Mouse (Mus musculus) hindbrain, embryonic 13.5 days (tissue): Measurements from ENCODE around the gene Ttc27. TPM values are rescaled to one million over a fixed set of nuclear protein-coding genes. Genes with fewer than 3 reads are reported as not detected.
A peak's percentile ranks its signal among the peaks of the same experiment; 100 is the strongest.

Experiments
- ATAC-seq: fragments of 200-750 bp; cut with Nextera tagmentation; 2 replicates; pipeline ENCODE4 v1.8.0; 2017; ENCODE audit warnings: moderate TSS enrichment; ENCODE audit not compliant: low FRiP score
- H3K27ac ChIP-seq: fragments of 300-500 bp; sonication (generic); 2 replicates; pipeline ENCODE4 v1.5.1; 2015; ENCODE audit warnings: inconsistent platforms, mild to moderate bottlenecking, moderate library complexity
- H3K27me3 ChIP-seq: fragments of 300-500 bp; sonication (generic); 2 replicates; pipeline ENCODE4 v1.6.1; 2015; ENCODE audit warnings: mild to moderate bottlenecking, inconsistent platforms
- H3K36me3 ChIP-seq: fragments of 300-500 bp; sonication (generic); 2 replicates; pipeline ENCODE4 v1.6.1; 2015; ENCODE audit warnings: mild to moderate bottlenecking, inconsistent platforms
- H3K4me1 ChIP-seq: fragments of 300-500 bp; sonication (generic); replicated peaks from 2 replicates; pipeline ENCODE4 v1.6.1; 2015; ENCODE audit warnings: inconsistent platforms
- H3K4me2 ChIP-seq: fragments of 300-500 bp; sonication (generic); 2 replicates; pipeline ENCODE4 v1.6.1; 2015; ENCODE audit warnings: inconsistent platforms, mild to moderate bottlenecking, moderate library complexity
- H3K4me3 ChIP-seq: fragments of 300-500 bp; sonication (generic); 2 replicates; pipeline ENCODE4 v1.5.1; 2015; ENCODE audit warnings: mild to moderate bottlenecking, inconsistent platforms
- H3K9ac ChIP-seq: fragments of 300-500 bp; sonication (generic); 2 replicates; pipeline ENCODE4 v1.6.1; 2015; ENCODE audit warnings: mild to moderate bottlenecking, inconsistent platforms
- H3K9me3 ChIP-seq: fragments of 300-500 bp; sonication (generic); 2 replicates; pipeline ENCODE4 v1.6.1; 2016; ENCODE audit warnings: inconsistent platforms
- WGBS: fragments of 180-500 bp; shearing (Covaris S2); methylation state at CpG from one replicate; pipeline ENCODE4 v1.1.7; 2015; 5-methylcytosine and 5-hydroxymethylcytosine counted together
- polyA plus RNA-seq: library from polyadenylated mRNA; unstranded; fragments of >200 nt; fragmentation: Nextera tagmentation; extraction: Ambion mirVana; gene quantifications from 2 replicates; pipeline ENCODE4 v1.2.1, GENCODE M21; 2015

The Ttc27 gene
- polyA plus RNA-seq, 1 experiment from 2014 or later = 15.2 TPM

DNA sequence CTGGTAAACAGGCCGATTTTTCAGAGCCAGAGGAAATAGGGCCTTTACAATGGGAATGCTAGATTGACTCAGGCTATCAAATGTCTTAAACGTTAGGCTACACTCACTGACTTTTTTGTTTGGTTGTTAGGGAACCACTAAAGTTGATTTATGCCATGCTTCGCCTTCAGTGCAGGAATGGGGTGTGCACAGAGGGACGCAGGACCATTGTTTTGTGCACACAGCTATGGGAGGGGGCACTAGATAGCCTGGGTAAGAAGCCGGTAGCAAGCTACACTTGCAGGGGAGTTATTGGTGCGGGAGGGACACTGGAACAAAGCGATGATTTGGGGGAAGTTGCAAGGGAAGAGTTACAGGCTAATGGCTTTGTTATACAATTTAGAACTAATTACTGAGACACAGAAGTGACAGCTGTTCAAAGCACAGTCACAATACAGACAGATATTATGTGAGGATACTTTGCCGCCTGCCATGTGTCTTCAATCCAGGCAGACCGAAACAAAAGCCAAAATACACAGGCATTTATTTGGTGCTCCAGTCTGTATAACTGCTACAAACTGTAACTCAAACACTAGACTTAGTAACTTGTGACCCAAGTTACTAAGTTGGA lies 86.9 kb downstream of the Ttc27 start:
- WGBS = 26% methylated on average over 9 of the region's 9 CpGs
- no peak overlapping the region for H3K4me2 ChIP-seq
- H3K27ac ChIP-seq = no peak overlapping the region
- no peaks in the 10 kb centered on the region for H3K9me3 ChIP-seq
- no peaks in the 10 kb centered on the region for H3K27me3 ChIP-seq
- H3K4me3 ChIP-seq = no peak overlapping the region
- H3K36me3 ChIP-seq = peaks cover 6% of the 10 kb centered on the region
- H3K9ac ChIP-seq = no peak overlapping the region
- H3K4me1 ChIP-seq = peaks cover 9% of the 10 kb centered on the region
- peak; percentile 49; the same call in 1 of the 2 replicates for ATAC-seq

DNA sequence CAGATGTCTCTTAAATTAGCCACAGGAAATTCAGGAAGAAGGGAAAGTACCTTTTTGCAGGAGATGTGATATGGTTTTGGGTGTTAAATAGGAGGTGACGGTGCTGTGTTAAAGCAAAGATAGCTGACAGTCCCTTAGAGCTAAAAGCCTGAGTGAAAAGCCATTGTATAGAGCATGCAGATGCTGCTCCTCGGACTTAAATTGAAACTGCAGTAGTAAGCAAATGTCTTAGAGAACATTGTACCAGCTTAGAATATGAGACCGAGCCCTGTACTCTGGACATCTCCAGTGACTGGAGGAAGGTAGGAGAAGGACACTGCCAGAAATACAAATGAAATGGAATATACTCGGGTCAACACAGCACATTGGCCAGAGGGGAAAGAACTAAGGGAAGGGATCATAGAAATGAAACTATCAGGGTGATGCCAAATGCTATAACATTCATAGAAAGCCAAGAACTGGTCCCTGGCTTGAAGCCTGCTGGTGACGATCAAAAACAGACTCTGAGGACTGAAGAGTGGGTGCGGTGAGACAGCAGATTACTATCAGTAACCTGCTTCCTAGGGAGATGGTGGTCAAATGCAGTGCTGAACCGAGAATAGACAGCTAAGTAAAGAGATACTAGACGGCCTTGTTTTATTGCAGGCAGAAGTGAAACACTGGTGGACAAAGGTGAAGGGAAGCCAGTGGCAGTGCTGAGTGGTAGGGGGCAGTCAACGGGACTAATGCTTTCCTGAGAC lies 90.1 kb downstream of the Ttc27 start:
- 86% methylated on average over 9 of the region's 9 CpGs for WGBS
- no peaks in the 10 kb centered on the region for H3K36me3 ChIP-seq
- H3K27ac ChIP-seq = no peak overlapping the region
- ATAC-seq = no peak
- H3K9ac ChIP-seq = no peak overlapping the region
- no peaks in the 10 kb centered on the region for H3K27me3 ChIP-seq
- H3K4me2 ChIP-seq = no peak overlapping the region
- no peak overlapping the region for H3K4me3 ChIP-seq
- H3K9me3 ChIP-seq = no peaks in the 10 kb centered on the region
- H3K4me1 ChIP-seq = peaks cover 9% of the 10 kb centered on the region

DNA sequence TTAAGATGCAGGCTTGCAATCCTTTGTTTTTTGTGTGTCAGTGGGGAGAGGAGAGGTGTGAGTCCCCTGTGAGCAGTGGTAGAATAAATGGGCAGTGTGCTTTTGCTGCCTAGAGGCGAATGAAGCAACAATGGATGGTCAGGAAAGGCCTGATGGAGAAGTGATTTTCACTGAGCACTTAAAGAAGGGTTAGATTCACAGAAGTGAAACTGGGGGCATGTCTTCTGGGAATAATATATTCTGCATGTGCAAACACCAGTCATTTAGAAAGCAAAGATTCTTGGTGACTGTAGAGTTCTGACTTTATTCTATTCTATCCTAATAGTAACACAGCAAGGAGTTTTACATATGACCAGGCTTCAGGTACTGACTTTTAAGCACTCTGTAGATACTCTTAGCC lies 90.8 kb downstream of the Ttc27 start:
- no peaks in the 10 kb centered on the region for H3K36me3 ChIP-seq
- WGBS = 82% methylated on average over 1 of the region's 1 CpGs
- no peak overlapping the region for H3K4me2 ChIP-seq
- H3K9me3 ChIP-seq = no peaks in the 10 kb centered on the region
- no peak overlapping the region for H3K4me3 ChIP-seq
- peaks cover 9% of the 10 kb centered on the region for H3K4me1 ChIP-seq
- H3K9ac ChIP-seq = no peak overlapping the region
- no peak for ATAC-seq
- H3K27me3 ChIP-seq = no peaks in the 10 kb centered on the region
- H3K27ac ChIP-seq = no peak overlapping the region

DNA sequence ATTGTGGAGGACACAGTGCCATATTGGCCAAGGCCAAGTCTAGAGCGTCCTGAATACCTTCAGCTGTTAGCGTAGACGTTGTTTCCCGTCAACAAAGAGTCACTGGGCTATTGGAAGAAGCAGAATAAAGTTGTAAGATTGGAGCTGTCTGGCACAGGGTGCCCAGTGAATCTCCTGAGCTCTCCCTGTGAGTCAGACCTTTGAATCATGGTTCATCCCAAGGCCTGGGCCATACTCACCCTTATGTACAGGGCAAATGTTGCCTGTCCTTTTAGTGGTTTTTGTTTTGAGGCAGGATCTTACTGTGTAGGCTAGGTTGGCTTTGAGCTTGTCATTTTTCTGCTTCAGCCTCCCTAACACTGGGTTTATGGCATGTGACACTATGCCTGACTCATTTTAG lies 91.4 kb downstream of the Ttc27 start:
- no peak for ATAC-seq
- 89% methylated on average over 4 of the region's 4 CpGs for WGBS
- Histone ChIP-seq H3K9me3 (no peaks in the 10 kb centered on the region), H3K27me3 (no peaks in the 10 kb centered on the region), H3K4me2 (no peak overlapping the region), H3K4me3 (no peak overlapping the region), H3K36me3 (no peaks in the 10 kb centered on the region), H3K4me1 (peaks cover 9% of the 10 kb centered on the region), H3K27ac (no peak overlapping the region), H3K9ac (no peak overlapping the region)

DNA sequence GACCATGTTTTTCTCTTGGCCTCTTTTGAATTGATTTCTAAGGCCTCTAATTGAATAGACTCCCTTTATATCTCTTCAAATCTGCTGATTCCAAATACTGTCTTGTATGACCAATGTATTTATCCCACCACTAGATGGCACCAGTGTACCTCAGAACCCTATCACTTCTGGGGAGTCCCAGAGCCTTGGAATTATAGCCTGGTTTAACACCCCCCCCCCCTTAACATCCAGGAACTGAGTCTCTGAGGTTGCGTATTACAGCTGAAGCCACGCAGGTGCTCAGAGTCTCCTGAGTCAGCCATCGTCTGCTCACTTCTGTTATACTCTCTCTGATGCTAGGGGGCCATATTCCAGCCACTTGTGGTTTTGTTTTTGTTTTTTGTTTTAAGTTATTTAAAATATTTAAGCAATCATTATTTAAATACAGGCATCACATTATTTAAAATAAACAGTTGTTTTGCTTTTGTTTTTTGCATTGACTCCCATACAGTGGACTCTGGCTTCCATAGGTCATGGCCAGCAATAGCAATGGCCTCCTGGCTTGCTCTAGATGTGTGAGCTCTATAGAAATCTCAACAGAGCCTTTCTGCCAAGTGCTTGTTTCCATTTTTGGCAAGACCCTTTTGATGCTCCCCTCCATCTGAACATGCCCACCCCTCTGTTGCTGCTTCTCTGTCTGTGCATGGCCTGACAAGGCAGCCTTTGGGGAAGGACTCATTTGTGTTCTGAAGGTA lies 93.5 kb downstream of the Ttc27 start:
- Histone ChIP-seq H3K27ac (no peak overlapping the region), H3K9ac (no peak overlapping the region), H3K4me2 (no peak overlapping the region), H3K4me1 (no peaks in the 10 kb centered on the region), H3K9me3 (no peaks in the 10 kb centered on the region), H3K27me3 (no peaks in the 10 kb centered on the region), H3K4me3 (no peak overlapping the region), H3K36me3 (no peaks in the 10 kb centered on the region)
- 66% methylated on average over 3 of the region's 3 CpGs for WGBS
- peak; percentile 66; the same call in 1 of the 2 replicates for ATAC-seq

DNA sequence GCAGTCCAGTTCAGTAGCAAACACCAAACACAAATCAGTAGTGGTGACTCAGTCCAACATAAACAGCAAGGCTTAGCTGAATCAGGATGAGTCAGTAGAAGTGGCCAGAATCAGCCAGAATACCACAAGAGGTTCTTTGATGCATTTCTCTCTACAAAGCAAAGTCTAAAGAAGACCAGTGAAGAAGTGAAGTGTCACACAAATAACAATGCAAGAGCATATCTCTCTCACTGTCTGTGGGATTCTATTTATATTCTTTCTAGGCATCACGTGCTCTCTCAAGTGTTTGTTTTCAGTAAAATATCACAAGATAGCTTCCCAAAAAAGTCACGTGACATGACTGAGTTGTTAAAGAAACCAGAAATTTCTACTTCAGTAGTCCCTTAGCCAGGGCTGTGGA lies 102.2 kb downstream of the Ttc27 start:
- H3K27me3 ChIP-seq = no peaks in the 10 kb centered on the region
- no peak overlapping the region for H3K4me2 ChIP-seq
- no peaks in the 10 kb centered on the region for H3K4me1 ChIP-seq
- no peak overlapping the region for H3K9ac ChIP-seq
- WGBS = 93% methylated on average over 2 of the region's 2 CpGs
- no peak overlapping the region for H3K4me3 ChIP-seq
- 0 out of 2 replicates have a peak, but pooled peaks cover 3% of the 10 kb centered on the region for H3K9me3 ChIP-seq
- H3K27ac ChIP-seq = no peak overlapping the region
- no peak for ATAC-seq
- H3K36me3 ChIP-seq = peaks cover 4% of the 10 kb centered on the region; the same call in 1 of the 2 replicates

DNA sequence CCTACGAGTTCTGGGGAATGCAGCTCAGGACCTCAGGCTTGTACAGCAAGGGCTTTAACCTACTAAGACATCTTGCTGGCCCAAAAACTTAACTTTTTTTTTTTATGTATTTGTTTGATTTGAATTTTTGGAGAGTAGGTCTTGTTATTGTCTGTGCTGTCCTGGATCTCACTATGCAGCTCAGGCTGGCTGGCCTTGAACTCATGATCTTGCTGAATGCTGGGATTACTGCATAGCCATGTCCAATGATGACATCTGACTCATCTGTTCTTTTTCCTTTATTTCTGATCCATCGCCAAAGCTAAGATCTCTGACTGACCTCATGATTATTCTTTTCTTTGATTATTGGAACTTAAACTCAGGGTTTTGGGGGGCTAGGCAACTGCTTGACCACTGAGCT lies 113.3 kb downstream of the Ttc27 start:
- Histone ChIP-seq H3K9me3 (no peaks in the 10 kb centered on the region), H3K4me2 (no peak overlapping the region), H3K27ac (no peak overlapping the region), H3K9ac (no peak overlapping the region), H3K4me1 (no peaks in the 10 kb centered on the region), H3K4me3 (no peak overlapping the region), H3K36me3 (no peaks in the 10 kb centered on the region), H3K27me3 (no peaks in the 10 kb centered on the region)
- 100% methylated on average over 2 of the region's 2 CpGs for WGBS
- ATAC-seq = no peak

DNA sequence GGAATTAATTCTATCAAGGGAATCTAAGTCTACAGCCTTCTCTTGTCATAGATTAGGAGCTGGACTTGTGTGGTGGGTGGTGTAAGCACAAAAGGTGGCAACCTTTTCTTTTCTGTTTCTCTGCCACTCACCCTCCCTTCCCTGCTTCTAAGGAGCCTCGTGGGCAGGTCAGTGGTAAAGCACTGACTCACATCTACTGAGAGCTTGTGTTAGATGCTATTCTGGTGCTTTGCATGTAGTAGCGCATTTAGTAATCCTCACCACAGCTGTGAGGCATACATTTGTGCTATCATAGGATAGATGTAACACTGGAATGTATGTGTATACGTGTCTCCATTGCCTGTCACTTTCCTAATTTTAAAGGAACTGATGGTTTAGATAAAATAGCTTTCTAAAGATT lies 124.2 kb downstream of the Ttc27 start:
- Histone ChIP-seq H3K27ac (no peak overlapping the region), H3K4me3 (no peak overlapping the region), H3K36me3 (no peaks in the 10 kb centered on the region), H3K4me1 (peaks cover 7% of the 10 kb centered on the region), H3K4me2 (no peak overlapping the region), H3K9me3 (no peaks in the 10 kb centered on the region), H3K9ac (no peak overlapping the region), H3K27me3 (no peaks in the 10 kb centered on the region)
- WGBS = 90% methylated on average over 3 of the region's 3 CpGs
- ATAC-seq = no peak

DNA sequence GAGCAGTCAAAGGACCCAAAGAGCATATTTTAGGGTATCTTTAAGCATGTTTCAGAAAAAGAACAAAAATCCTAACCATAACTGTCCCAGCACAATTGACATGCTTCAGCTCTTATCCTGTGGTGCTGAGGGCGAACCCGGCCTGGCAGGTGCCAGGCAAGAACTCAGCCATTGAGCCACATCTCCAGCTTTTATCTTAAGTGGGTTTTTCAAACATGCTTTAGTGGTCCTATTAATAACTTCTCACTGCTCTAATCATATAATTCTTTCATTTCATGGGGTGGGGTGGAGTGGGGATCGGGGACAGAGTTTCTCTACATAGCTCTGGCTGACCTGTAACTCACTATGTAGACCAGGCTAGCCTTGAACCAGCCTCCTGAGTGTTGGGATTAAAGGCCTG lies 125.1 kb downstream of the Ttc27 start:
- 94% methylated on average over 3 of the region's 3 CpGs for WGBS
- Histone ChIP-seq H3K4me2 (no peak overlapping the region), H3K4me3 (no peak overlapping the region), H3K4me1 (peaks cover 7% of the 10 kb centered on the region), H3K27me3 (no peaks in the 10 kb centered on the region), H3K27ac (no peak overlapping the region), H3K9me3 (no peaks in the 10 kb centered on the region), H3K9ac (no peak overlapping the region), H3K36me3 (no peaks in the 10 kb centered on the region)
- no peak for ATAC-seq

DNA sequence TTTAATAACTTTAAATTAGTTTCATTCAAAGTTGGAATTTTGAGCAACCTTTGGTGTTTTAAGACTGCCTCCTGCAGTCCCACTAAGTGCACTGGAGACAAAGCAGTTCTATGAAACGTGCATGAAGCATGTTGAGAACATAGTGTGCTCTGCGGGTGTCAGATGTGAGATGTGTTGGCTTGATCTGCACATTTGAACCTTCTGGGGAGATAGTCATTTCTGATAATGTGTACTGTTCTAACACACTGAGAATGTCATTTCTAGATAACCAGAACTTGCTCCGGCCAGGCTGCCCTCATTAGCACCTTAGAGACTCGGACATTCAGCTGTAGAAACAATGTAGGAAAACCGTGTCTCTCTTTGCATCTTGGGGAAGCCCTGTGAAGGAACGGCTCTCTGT lies 126.0 kb downstream of the Ttc27 start:
- H3K9me3 ChIP-seq = no peaks in the 10 kb centered on the region
- no peak for ATAC-seq
- no peak overlapping the region for H3K27ac ChIP-seq
- H3K36me3 ChIP-seq = no peaks in the 10 kb centered on the region
- H3K4me2 ChIP-seq = no peak overlapping the region
- H3K9ac ChIP-seq = no peak overlapping the region
- H3K4me3 ChIP-seq = no peak overlapping the region
- no peaks in the 10 kb centered on the region for H3K27me3 ChIP-seq
- peaks cover 7% of the 10 kb centered on the region for H3K4me1 ChIP-seq
- 86% methylated on average over 6 of the region's 6 CpGs for WGBS

DNA sequence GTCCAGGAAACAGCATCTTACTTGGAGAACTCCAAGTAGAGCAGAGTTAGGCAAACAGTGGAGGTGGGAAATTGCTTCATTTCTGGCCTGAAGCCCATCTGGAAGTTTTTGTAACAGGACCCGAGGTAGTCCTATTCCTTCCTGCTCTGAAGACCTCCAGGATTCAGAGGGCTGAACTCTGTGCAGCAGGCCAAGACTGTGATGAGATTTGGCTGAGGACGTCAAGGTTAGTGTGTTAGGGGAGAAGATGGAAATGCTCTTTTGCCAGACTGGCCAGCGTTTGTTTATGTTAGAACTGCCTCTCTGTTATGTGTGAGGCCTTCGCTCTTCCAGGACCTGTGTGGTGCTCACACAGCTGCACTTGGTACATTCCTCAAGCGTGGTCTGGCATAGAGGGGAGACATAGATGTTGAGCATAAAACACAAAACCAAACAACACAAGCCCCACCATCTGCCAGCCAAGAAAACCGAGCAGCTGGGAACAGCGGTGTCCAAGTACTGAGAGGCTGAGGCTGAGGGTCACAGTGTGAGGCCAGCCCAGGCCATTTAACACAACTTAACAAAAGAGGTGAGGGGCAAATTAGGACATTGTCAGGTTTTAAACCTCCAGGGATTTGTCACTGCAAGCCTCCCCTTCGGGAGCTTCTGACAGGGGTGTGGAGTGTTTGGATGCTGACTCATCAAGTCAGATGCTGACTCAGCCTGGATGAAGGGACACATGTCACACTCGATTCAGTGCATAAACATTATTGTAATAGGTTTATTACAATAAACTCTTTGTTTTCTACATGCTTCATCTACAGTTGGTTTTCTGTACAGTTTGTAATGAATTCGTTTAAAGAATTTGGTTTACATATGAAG lies 128.7 kb downstream of the Ttc27 start:
- no peak overlapping the region for H3K9ac ChIP-seq
- no peak overlapping the region for H3K4me2 ChIP-seq
- whole genome bisulfite sequencing = 54% methylated on average over 10 of the region's 10 CpGs
- H3K27ac ChIP-seq = no peak overlapping the region
- no peaks in the 10 kb centered on the region for H3K36me3 ChIP-seq
- no peak overlapping the region for H3K4me3 ChIP-seq
- H3K27me3 ChIP-seq = no peaks in the 10 kb centered on the region
- ATAC-seq = no peak
- H3K9me3 ChIP-seq = no peaks in the 10 kb centered on the region
- H3K4me1 ChIP-seq = peaks cover 7% of the 10 kb centered on the region

DNA sequence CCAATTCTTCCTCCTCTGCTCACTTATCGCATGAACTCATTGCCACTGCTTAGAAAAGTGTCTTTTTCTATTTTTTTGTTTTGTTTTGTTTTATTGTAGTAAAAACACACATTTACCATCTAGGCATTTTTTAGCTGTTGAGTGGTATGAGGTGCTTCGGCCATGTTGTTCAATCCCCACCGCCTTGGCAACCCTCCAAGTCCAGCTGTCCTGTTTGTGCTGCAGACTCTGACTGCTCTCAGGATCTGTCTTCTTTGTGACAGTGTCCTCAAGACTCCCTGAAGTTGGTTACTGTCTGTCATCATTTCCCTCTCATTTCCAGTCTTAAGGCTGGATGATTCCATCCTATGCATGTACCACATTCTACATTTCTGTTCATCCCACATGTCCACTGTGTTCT lies 132.7 kb downstream of the Ttc27 start:
- Histone ChIP-seq H3K27ac (no peak overlapping the region), H3K36me3 (no peaks in the 10 kb centered on the region), H3K4me1 (peaks cover 7% of the 10 kb centered on the region), H3K9me3 (no peaks in the 10 kb centered on the region), H3K4me2 (no peak overlapping the region), H3K27me3 (no peaks in the 10 kb centered on the region), H3K9ac (no peak overlapping the region), H3K4me3 (no peak overlapping the region)
- no peak for ATAC-seq
- 93% methylated on average over 3 of the region's 3 CpGs for WGBS
